Mouse (Mus musculus) lung, postnatal 0 days (tissue): Measurements from ENCODE around the gene Ppfia3.

Source experiments
- CTCF ChIP-seq: IDR thresholded peaks from 2 replicates; pipeline ENCODE4 v1.5.1; 2016; ENCODE audit warnings: antibody characterized with exemption, mild to moderate bottlenecking
- EP300 ChIP-seq: IDR thresholded peaks from 2 replicates; pipeline ENCODE4 v1.6.1; 2016; ENCODE audit warnings: antibody characterized with exemption, mild to moderate bottlenecking, control low read depth

DNA sequence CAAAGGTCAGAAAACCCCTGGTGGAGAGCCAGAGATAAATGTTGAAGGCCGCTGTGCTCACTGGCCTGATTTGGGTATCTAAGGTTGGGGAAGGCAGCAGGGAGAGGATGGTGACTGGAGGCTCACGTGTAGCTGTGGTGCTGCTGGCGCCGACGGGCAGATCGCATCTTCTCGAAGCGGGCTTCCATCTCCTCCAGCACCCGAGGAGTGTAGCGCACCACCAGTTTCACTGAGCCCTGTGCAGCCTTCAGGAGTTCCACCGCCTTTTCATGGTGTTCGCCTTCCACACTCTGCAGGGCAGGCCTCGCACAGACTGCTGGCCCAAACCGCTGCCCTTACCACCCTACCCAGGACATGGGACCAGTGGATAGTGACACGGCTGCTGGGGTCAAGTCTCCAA lies 1.4 kb upstream of the Ppfia3 start:
- TF ChIP-seq CTCF, result no peak
- no peak for TF ChIP-seq EP300
